Mouse (Mus musculus) adipocyte (in vitro differentiated cells): Measurements from ENCODE around the gene Btbd2.

Experiments
- DNase-seq: peaks from one replicate; pipeline ENCODE4 v3.0.0-alpha.2; 2016; ENCODE audit warnings: low spot score

Gene Btbd2

DNA sequence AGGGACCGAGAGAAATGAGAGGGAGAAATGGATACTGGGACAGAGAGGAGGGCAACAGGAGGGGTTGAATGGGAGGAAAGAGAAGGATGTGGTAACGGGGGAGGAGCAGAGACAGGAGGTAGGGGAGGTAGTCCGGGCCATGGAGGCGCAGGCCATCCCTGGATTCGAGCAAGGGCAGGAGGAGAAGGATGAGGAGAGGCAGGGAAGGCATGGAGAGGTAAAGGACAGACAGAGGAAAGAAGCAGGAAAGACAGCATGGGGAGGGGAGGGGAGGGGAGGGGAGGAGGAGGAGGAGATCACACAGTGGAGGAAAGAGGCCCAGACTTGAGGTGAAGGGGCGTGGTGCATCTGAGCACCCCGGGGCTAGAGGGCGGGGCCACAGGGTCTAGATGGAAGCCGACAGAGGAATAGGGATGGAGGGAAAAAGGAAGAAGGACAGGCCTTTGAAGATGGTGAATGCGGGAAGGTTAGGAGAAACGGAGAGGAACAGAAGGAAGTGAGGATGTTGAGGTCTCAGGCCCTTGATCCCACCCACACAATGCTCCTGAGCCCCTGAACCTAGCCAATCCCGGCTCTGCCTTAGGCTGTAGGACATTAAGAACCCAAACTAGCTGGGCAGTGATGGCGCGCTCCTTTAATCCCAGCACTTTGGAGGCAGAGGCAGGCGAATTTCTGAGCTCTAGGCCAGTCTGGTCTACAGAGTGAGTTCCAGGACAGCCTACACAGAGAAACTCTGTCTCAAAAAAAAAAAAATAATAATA, at the start of gene Btbd2:
Btbd2 (minus strand) TSS at position 209 of the 761 bp plus-strand sequence.
- no peak for DNase-seq

DNA sequence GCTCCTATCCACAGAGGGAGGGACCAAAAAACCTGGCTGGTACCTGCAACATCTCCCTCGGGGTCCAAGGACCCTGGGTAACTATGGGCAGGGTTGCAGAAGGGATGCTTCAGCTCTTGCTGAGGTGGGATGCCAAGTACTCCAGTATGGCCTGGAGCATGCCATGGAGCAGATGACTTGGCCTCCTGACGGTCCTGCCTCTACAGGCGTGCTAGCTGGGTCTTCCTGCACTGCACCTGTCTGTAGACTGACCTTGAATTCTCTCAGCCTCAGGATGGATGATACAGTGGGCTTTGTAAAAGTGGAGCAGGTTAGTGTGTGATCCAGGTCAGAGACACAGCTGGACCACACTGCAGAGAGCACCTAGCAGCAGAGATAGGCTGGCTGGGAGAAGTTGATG, 48.6 kb upstream of the Btbd2 start:
- DNase-seq = no peak

DNA sequence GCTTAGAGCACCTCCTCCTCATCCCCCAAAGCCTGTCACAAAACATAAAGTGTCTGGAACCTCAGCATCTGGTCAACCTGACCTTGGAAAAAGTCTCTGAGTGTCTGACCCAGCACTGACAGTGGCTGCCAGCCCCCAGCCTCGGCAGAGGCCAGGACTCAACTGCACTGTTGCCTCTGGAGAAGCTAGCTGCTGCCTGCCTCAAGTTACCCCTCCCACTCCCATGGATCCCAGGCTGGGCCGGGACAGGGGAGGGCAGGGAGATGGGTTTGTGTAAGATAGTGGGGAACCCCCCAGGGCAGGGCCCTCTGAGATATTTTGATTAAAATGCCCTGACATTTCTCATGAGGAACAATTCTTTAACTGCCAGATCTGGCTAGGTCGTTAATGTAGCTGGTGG, 48.2 kb upstream of the Btbd2 start:
- no peak for DNase-seq

DNA sequence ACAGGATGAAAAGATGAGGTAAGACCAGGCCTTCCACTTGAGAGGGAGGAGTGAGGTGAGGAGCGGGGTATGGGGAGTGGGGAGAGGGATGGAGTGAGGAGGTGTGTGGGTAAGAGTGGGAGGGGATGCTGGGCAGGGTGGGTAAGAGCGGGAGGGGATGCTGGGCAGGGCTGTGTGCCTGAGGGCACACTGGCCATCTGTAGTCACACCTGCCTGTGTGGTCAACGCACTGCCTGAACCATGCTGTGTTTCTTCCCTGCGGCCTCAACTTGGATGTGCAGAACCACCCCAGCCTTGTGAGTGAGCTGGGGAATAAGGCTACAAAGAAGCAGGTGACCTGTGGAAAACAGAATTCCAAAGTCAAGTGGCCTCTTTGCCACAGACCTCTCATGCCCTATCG, 47.5 kb upstream of the Btbd2 start:
- DNase-seq = no peak

DNA sequence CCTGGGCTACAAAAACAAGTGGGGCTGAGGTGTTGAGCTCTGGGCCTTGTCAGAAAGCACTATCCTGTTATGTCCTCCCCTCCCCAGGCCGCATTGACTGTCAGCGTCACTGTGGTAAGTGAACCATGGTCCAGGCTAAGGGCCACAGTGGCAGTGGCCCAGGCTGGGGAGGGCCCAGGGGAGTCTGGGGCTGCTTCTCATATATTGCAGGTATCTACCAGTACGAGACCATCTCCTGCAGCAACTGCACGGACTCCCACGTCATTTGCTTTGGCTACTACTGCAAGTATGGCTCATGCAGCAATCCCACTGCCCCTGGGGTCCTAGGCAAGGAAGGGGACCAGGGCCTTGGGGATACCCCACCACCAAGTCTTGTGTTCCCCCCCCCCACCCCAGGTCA, 46.8 kb upstream of the Btbd2 start:
- DNase-seq = no peak

DNA sequence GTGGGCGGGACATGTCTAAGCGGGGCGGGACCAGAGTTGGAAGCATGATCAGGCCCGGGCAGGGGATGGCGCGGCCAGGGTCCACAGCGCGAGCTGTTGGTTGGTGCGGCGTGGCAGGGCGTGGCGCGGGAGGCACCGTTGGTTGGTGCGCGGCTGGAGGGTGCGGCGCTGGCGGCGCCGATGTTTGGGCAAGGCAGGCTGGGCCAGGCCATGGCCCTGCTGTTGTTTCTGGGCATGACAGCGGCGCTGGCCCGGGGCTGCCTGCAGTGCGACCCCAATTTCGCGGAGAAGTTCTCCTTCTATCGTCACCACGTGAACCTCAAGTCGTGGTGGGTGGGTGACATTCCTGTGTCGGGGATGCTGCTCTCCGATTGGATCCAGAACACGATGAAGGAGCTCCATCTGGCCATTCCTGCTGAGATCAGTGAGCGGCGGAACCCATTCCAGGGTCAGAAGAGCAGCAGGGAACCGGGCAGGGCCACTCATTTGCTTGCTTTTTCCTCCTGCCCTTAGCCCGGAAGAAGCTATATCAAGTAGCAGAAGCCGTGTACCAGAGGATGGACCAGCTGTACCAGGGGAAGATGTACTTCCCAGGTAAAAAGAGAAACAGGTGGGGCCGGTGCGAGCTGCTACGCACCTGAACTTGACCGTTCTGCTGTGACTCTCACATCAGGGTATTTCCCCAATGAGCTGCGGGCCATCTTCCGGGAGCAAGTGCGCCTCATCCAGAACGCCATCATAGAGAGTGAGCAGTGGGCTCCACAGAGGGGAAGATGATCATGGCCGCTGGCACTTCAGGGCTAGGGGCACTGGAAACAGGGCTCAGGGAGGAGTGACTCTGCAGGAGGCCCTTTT, 45.9 kb upstream of the Btbd2 start:
- peak; percentile 96 for DNase-seq

DNA sequence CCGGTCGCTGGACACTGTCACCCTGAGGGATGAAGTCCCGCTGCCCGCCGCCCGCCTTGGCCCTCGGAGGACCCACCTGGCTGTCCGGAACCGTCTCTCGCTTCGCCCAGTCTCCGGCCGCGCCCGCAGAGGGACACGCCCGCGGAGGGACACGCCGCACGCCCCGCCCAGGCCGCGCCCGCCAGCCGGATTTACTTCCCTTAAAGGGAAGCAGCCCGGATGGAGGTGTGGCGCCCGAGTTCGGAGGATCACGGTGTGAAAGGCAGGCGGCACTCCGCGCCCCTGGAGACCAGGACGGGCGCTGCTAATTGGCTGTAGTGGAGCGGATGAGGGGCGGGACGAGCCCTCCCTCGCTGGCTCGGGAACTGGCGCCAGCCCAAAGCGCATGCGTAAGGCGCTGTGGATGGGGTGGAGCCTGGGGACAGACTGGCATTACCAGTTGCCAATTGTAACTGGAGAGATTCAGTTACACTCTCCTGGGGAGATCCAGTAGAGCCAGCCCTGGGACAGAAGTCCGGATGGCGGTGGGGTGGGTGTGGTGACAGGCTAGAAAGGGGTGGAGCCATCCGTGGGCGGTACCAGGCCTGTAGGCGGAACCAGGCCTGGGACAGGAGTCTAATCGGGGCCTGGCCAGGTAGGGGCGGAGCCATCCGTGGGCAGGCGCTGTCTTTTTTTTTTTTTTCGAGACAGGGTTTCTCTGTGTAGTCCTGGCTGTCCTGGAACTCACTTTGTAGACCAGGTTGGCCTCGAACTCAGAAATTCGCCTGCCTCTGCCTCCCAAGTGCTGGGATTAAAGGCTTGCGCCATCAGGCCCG, 45.1 kb upstream of the Btbd2 start, which contains the start of the genes Mob3a and Izumo4:
Mob3a (minus strand) TSS at position 257 of the 815 bp plus-strand sequence.
Izumo4 (plus strand) TSS at position 464 of the 815 bp plus-strand sequence.
- DNase-seq = peak; percentile 99

DNA sequence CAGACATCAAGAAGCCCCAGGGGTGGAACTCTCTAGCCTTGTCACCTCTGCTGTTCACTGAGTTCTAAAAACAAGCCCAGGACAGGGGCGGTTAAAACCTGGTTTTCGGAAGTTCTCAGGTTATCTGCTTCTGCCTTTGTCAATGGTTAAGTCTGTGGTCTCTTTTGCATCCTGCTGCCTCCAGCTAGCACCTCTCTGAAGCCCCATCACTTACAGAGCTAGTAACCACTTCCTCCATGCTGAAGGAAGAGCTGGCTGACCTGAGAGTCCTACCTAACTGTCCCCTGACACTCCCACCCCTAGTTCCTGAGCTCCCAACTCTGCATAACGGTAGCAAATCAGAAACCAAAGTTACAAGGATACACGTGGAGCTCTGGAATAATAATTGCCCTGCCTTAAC, 43.9 kb upstream of the Btbd2 start:
- no peak for DNase-seq

DNA sequence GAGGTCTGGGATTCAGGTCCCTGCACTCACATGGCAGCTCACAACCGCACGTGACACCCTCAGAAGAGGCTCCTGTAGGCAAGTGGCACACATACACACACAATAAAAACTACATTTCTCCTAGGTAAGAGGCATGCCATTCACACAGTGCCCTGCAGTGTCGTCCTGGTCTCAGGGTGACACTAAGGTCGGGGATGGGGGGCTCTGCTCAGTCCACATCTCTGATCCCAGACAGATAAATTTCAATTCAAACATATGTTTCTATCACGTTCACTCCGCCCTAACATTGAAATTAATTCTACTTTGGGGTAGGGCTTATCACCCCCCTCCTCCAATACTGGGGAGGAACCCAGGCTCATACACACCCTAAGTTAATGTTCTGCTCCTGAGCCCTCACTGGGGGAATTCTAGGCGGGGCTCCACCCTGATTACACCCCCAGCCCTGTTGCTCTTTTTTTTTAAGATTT, 43.2 kb upstream of the Btbd2 start:
- no peak for DNase-seq

DNA sequence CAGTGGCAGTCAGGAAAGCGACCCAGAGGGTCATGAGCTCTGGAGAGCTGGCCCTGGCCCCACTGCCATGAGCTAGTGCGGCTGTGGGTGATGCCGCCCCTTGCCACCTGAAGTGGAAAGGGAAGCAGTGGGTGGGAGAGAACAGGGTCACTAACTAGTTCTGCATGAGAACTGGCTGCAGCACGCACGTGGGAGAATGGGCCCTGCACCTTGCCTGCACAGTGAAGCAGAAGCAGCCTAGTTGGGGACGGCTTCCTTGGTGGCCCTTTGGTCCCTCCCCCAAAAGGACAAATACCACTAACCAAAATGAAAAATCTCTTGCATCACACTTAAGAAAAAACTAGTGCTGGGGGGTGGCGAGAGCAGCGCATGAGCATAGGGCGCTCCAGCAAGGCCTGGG, 41.7 kb upstream of the Btbd2 start:
- DNase-seq = no peak

DNA sequence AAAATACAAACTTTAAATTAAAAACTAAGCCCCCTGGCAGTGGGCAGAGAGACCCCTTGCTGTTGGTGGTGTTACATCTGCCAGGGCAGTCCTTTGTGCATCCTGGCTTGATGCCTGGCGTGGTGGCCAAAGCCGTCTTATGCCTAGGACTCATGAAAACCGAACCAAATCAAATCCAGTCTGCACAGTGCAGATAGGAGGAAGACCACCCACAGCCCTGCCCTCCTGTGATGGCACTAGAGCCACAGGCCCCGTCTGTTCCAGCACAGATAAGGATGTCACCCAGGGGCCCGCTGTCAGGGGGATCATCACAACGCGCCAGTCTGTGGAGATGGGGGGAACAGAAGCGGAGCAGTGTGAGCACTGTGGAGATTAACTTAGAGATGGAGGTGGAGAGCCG, 40.9 kb upstream of the Btbd2 start:
- no peak for DNase-seq

DNA sequence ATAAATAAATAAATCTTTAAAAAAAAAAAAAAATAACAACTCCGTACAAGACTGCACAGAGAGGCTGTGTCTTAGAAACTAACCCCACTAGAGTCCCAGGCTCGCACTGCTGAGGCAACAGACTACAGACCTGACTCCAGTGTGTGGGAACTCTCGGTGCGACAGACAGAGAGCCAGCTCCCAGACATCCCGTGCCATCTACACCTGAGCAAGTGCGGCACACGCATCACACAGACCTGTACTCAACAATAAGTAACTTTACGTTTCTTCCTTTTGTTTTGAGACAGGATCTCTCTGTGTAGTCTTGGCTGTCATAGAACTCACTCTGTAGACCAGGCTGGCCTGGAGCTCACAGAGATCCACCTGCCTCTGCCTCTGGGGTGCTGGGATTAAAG, 40.5 kb upstream of the Btbd2 start:
- DNase-seq = no peak

DNA sequence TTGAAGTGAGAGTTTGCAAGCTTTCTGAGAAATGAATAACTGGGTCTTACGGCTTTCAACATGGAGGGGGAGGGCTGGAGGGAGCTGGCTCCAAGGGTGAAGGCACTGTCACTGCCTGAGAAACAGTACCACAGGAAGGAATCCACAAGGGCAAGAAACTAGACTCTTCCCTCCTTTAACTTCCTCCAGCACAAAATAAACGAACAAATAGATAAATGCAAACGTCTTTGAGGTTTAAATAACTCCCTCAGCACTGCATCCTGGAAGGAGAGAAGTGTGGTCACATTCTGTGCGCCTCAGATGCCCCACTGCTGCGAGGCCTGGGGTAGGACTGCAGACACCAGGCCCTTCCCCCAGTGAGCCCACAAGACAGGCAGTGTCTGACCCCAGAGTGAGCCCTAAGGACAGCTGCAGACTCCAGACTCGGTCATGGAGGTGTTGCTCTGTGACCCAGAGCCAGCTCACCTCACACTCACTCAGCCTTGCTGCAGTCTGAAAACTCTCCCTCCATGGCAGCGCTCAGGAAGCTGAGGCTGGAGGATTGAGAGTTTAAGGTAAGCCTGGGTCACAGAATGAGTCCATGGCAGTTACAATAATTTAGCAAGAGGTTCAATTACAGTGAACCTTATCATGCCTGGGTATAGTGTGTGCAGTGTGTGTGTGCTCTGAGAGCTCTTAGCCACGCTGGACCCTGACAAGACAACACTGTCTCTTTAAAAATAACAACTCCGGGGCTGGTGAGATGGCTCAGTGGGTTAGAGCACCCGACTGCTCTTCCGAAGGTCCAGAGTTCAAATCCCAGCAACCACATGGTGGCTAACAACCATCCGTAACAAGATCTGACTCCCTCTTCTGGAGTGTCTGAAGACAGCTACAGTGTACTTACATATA, 39.9 kb upstream of the Btbd2 start:
- DNase-seq = no peak

DNA sequence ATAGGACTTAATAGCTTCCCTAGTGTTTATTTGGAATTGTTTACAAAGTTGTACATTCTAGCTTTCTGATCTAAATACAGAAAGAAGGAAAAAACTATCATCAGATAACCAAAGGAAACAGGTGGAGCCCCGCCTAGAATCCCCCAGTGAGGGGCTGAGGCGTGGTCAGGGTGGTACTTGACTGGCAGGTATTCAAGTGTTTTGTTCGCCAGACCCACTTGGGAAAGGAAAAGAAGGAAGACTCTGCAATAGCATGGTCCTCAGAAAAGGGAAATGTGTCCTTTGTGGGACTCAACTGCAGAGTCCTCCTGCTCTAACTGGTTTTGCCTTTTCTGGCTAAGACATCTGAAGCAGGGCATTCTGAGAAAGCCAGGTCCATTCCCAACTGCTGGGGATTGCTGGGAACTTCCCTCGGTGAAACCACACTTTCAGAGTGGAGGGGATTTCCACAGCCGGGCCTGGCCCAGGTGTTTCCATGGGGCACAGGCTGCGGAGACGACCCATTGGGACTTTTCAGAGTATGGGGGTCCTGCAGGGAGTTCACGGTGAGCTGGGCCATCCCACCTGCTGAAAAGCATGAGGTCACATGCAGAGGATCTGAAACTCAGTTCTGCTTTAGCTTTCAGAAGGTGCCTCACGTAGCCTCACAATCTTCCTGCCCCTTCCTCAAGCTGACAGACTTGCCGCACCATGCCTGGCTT, 39.1 kb upstream of the Btbd2 start:
- no peak for DNase-seq

DNA sequence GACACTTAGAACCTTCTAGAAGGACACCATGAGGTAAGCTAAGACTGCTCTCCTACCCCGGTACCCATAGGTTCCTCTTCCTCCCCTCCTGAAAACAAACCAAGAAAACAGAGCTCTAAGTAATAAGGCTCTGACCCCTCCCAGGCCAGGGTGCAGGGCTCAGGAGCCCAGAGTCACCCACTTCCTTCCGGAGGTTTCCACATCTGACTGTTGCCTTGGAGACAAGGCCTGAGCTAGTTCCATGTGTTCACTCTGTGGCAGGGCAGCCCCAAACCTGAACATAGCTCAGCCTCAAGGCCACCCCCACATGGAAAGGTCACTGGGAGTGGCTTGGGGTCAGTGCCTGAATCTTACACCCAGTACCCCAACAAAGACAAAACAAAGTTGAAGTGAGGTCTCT, 38.3 kb upstream of the Btbd2 start:
- no peak for DNase-seq

DNA sequence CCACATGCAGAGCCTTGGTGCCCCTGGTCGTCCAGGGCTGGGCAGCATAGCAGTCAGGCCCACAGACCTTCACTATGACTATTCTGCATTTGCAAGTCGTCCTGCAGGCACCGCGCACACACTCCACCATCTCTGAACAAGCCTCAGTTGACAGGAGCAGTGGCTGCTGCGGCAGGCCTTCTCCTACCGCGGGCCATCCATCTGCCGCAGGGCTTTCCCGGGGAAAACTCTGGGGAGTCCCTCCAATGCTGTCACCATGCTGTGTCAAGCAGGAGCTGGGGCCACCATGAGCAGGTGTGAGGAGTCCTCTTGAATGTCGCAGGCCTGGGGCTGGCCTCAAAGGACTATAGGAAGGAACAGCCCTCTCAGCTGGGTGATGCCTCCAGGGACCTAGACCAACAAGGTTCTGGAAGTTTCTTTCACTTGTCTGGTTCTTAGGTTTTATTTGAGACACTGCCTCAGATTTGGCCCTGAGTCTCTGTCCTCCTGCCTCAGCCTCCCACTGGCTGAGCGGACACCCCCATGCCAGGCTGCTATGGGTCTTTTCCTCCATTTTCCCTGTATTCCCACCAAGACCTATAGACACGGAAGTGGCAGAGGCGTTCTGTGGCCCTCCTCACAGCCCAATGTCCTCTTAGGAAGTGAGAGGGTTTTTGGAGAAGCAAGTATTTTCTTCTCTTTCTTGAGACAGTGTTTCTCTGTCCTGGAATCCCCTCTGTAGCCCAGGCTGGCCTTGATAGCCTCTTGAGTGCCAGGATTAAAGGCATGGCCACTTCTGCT, 37.5 kb upstream of the Btbd2 start:
- no peak for DNase-seq

DNA sequence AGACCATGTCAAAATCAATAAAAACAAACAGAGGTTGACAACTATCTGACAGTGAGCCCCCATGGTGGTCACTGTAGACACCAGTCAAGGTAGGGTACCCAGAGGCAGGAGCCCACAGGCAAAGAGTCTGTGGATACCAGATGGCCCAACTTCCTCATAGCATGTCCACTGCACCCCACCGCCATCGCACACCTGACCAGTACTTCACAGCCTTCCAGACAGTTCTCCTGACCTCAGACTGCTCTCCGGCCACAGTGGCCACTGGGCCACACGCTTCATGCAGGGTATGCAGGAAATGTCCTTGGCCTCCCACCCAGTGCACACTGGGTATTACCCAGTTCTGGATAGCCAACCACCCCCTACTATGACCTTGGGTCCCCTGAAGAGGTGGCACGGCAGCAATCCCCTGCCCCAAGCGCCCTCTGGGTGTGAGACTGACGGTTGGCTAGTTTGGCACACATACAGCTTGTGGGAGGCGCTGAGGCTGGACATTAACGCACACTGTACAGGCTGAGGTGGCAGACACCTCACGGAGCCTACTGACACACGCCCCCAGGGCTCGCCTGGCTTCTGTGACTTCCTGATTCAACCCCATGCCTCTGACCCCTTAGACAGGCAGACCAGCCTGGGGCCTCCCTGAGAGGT, 36.7 kb upstream of the Btbd2 start:
- no peak for DNase-seq

DNA sequence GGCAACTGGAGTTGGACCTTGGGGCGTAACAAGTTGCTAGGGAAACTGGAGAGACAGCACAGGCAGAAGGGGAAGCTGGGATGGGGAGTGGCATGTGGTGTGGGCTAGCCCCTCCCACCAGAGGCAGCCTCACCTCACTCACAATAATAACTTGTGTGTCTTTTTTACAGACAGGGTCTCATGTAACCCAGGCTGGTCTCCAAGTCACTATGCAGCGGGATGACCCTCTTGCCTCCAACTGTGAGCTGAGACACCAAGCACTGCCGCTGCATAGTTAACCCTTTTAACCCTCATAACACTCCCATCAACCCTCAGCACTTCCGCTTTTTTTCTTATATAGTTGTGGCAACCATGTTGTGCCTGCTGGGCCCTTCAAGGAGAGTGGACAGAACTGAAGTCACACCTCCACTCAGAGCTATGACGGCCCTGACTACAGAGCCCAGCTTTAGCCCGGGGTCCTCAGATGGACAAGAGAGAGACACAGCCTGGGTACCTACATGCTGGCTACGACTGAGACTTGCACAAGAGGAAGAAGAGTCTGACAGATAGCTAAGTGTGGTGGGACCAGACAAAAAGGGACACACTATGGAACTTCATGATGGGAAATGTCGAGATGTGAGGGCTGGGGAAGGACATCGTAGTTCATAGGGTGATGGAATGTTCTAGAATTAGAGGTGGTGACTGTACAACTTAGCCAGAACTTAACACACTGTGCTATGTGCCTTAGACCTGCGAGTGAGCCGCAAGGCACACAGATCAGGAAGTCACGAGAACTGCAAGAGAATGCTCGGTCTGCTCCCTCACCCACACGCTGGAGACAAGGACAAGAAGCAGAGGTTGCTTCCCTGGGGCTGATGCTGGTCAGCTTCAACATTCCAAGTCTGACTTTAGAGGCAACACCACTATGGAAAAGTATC, 35.6 kb upstream of the Btbd2 start:
- no peak for DNase-seq
